Mouse (Mus musculus): ENCODE results near the gene Celf1. TPM values are rescaled to one million over a fixed set of nuclear protein-coding genes. Genes with fewer than 3 reads are reported as not detected.
"Not testable (repeated sequence)": the region's sequence is repeated elsewhere in the genome, so short reads cannot be mapped to it uniquely, and the experiment has no call there.

Celf1 gene
- polyA plus RNA-seq, 1 experiment from 2014 or later = 93.9 TPM

- no peak for ATAC-seq (ENCODE audit: extremely low read depth, insufficient number of reproducible peaks, low FRiP score, low TSS enrichment)
- Histone ChIP-seq H3K4me1 (peaks cover 30% of the 10 kb centered on the region), H3K4me2 (no peak overlapping the region)
These were observed 35.1 kb downstream of the Celf1 start for GRCm38 (mm10) chr2:90975181-90975835.

DNA sequence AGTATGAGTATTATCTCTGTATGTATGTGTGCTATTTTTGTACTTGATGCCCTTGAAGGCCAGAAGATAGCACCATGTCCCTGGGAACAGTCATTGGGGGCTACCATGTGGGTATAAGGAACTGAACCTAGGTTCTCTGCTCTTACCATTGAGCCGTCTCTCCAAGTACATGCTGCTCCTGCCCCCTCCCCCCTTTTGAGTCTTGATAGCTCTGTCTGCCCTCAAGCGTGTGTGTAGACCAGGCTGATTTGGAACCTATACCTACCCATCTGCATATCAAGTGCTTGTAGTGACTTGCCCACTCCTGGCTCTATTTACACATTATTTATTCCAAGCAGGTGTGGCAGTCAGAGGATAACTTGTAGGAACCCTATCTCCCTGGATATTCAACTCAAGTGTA, 36.4 kb downstream of the Celf1 start:
- Histone ChIP-seq H3K4me3 (no peak overlapping the region), H3K36me3 (peaks cover 34% of the 10 kb centered on the region), H3K9ac (no peak overlapping the region), H3K4me2 (no peak overlapping the region), H3K27me3 (replicated peaks) (no peaks in the 10 kb centered on the region), H3K27ac (replicated peaks) (no peak overlapping the region), H3K4me1 (peaks cover 20% of the 10 kb centered on the region), H3K9me3 (no peaks in the 10 kb centered on the region)
- no peak for ATAC-seq (ENCODE audit: extremely low read depth, insufficient number of reproducible peaks, low FRiP score, low TSS enrichment)
- 74% methylated on average over 2 of the region's 2 CpGs for WGBS

More at GRCm38 (mm10) chr2:90975181-90975835, 35.1 kb downstream of the Celf1 start:
- Histone ChIP-seq H3K4me3 (no peak overlapping the region), H3K9me3 (no peaks in the 10 kb centered on the region), H3K9ac (no peak overlapping the region), H3K27me3 (replicated peaks) (no peaks in the 10 kb centered on the region), H3K27ac (replicated peaks) (no peak overlapping the region), H3K36me3 (peaks cover 35% of the 10 kb centered on the region)
- 82% methylated on average over 7 of the region's 7 CpGs for WGBS

- no peak overlapping the region for H3K9ac ChIP-seq
- H3K4me2 ChIP-seq = no peak overlapping the region
- H3K36me3 ChIP-seq = peaks cover 31% of the 10 kb centered on the region
- H3K9me3 ChIP-seq = no peaks in the 10 kb centered on the region
- WGBS = 71% methylated on average over 4 of the region's 4 CpGs
- H3K4me3 ChIP-seq = no peak overlapping the region
- peaks cover 20% of the 10 kb centered on the region for H3K4me1 ChIP-seq
- no peak for ATAC-seq (ENCODE audit: extremely low read depth, insufficient number of reproducible peaks, low FRiP score, low TSS enrichment)
- no peaks in the 10 kb centered on the region for H3K27me3 ChIP-seq (replicated peaks)
- H3K27ac ChIP-seq (replicated peaks) = no peak overlapping the region
These were observed 37.1 kb downstream of the Celf1 start for GRCm38 (mm10) chr2:90977291-90977690.

GRCm38 (mm10) chr2:90986055-90986454, 45.9 kb downstream of the Celf1 start:
- ATAC-seq (ENCODE audit: extremely low read depth, insufficient number of reproducible peaks, low FRiP score, low TSS enrichment) = no peak
- Histone ChIP-seq H3K27me3 (replicated peaks) (no peaks in the 10 kb centered on the region), H3K4me1 (peaks cover 49% of the 10 kb centered on the region), H3K9me3 (no peaks in the 10 kb centered on the region), H3K27ac (replicated peaks) (no peak overlapping the region), H3K4me3 (no peak overlapping the region), H3K9ac (no peak overlapping the region), H3K4me2 (no peak overlapping the region), H3K36me3 (peaks cover 11% of the 10 kb centered on the region)
- 84% methylated on average over 3 of the region's 3 CpGs for WGBS

DNA sequence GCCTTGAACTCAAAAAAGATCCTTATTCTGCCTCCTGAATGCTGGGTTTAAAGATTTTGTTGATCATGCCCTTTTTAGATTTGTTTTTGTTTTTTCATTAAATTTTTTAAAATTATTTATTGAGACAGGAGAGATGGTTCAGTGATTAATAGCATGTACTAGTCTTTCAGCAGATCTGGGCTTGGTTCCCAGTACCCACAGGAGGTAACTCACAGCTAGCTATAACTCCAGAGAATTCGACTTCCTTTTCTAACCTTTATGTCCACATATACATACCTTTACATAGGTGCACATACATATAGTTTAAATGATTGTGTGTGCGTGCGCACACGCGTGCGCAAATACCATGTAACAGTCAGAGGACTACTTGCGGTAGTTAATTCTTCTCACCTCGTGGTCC, 68.4 kb downstream of the Celf1 start:
- no peaks in the 10 kb centered on the region for H3K4me1 ChIP-seq
- 95% methylated on average over 8 of the region's 8 CpGs for WGBS
- ATAC-seq (ENCODE audit: extremely low read depth, insufficient number of reproducible peaks, low FRiP score, low TSS enrichment) = no peak
- no peak overlapping the region for H3K4me3 ChIP-seq
- H3K9ac ChIP-seq = no peak overlapping the region
- peaks cover 95% of the 10 kb centered on the region for H3K36me3 ChIP-seq
- no peak overlapping the region for H3K4me2 ChIP-seq
- no peaks in the 10 kb centered on the region for H3K9me3 ChIP-seq
- H3K27ac ChIP-seq (replicated peaks) = no peak overlapping the region
- no peaks in the 10 kb centered on the region for H3K27me3 ChIP-seq (replicated peaks)

DNA sequence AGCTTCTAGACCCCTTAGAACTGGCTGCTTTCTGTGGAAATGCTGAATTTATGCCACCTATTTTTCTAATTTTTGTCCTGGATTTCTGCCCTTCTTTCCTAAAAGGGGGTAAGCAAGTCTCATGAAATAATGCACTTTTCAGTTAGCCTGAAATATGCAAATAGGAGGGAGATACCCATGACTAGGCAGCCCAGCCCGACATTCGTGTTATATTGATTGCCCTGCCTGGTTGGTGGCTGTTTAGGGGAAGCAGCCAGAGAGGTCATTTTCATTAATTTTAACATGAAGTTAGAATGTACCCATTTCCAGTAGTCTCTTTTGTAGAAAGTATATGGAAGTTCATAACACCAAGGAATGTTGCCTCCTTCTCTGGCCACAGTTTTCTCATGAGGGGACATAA, 73.7 kb downstream of the Celf1 start:
- H3K27me3 ChIP-seq (replicated peaks) = no peaks in the 10 kb centered on the region
- H3K9ac ChIP-seq = no peak overlapping the region
- H3K4me1 ChIP-seq = 0 out of 2 replicates have a peak, but pooled peaks cover 4% of the 10 kb centered on the region
- WGBS = 81% methylated on average over 2 of the region's 2 CpGs
- H3K27ac ChIP-seq (replicated peaks) = no peak overlapping the region
- no peak for ATAC-seq (ENCODE audit: extremely low read depth, insufficient number of reproducible peaks, low FRiP score, low TSS enrichment)
- H3K4me2 ChIP-seq = no peak overlapping the region
- no peaks in the 10 kb centered on the region for H3K9me3 ChIP-seq
- peaks cover 97% of the 10 kb centered on the region for H3K36me3 ChIP-seq
- no peak overlapping the region for H3K4me3 ChIP-seq

- H3K27me3 ChIP-seq (replicated peaks) = no peaks in the 10 kb centered on the region
- H3K4me2 ChIP-seq = no peak overlapping the region
- peaks cover 97% of the 10 kb centered on the region for H3K36me3 ChIP-seq
- H3K4me3 ChIP-seq = no peak overlapping the region
- H3K9me3 ChIP-seq = no peaks in the 10 kb centered on the region
- no peak overlapping the region for H3K9ac ChIP-seq
- ATAC-seq (ENCODE audit: extremely low read depth, insufficient number of reproducible peaks, low FRiP score, low TSS enrichment) = no peak
- H3K27ac ChIP-seq (replicated peaks) = no peak overlapping the region
- H3K4me1 ChIP-seq = 0 out of 2 replicates have a peak, but pooled peaks cover 4% of the 10 kb centered on the region
- 87% methylated on average over 4 of the region's 4 CpGs for WGBS
These were observed 75.2 kb downstream of the Celf1 start for GRCm38 (mm10) chr2:91015386-91015785.

DNA sequence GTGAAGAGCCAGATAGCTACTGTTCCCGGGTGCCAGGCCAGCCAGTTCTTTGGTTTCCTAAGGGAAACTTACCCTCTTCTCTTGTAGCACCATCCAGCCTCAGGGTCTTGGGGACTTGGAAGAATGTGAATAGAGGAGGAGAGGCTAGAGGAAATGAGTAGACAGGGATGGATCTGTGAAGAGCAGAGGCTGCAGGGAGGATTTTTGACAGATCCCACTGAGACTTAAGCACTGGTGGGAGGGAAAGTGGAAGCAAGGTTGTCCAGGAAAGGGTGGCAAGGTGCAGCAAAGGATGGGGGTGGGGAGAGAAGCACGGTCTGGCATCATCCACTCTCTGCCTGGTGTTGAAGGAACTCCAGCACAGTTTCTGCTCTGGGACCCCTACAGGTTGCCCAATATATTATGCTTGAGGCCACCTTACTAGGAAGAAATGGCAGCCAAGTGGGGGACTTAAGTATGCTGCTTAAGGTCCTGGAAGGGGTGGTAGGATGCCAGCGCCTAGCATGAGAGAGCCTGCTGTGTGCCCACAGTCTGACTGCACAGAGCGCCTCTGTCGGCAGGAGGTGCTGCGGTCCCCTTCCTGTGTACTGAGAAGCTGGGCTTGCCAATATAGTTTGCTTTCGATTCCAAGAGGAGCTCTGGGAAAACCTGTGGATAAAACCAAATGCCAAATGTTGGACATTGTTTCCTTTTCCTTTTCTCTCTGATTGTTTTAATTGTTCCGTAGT, 78.0 kb downstream of the Celf1 start:
- Histone ChIP-seq H3K4me1 (peaks cover 8% of the 10 kb centered on the region; the same call in 1 of the 2 replicates), H3K9ac (no peak overlapping the region), H3K36me3 (peaks cover 84% of the 10 kb centered on the region), H3K27ac (replicated peaks) (no peak overlapping the region), H3K4me2 (no peak overlapping the region), H3K4me3 (no peak overlapping the region), H3K27me3 (replicated peaks) (no peaks in the 10 kb centered on the region), H3K9me3 (no peaks in the 10 kb centered on the region)
- no peak for ATAC-seq (ENCODE audit: extremely low read depth, insufficient number of reproducible peaks, low FRiP score, low TSS enrichment)
- 85% methylated on average over 8 of the region's 8 CpGs for WGBS

DNA sequence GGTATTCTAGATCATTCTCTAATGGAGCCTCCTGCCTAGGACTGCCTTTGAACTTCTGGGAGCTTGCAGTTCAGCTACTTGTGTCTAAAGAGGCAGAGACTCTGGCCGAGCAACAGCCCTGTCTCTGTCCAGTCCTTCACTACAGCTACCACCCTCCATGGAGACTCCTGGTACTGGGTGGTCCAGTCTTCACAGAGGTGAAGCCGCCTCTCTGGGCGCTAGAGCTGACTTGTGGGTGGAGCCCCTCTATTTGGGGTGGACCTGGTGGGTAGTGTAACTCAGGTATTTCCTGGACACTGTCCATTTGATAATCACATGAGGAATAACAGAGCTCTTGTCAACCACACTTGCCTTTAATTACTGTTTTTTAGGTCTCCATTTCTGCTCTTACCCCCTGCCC, 79.7 kb downstream of the Celf1 start:
- H3K27ac ChIP-seq (replicated peaks) = no peak overlapping the region
- ATAC-seq (ENCODE audit: extremely low read depth, insufficient number of reproducible peaks, low FRiP score, low TSS enrichment) = no peak
- H3K4me3 ChIP-seq = no peak overlapping the region
- peaks cover 18% of the 10 kb centered on the region for H3K4me1 ChIP-seq
- H3K9ac ChIP-seq = no peak overlapping the region
- H3K9me3 ChIP-seq = no peaks in the 10 kb centered on the region
- no peaks in the 10 kb centered on the region for H3K27me3 ChIP-seq (replicated peaks)
- WGBS = 85% methylated on average over 3 of the region's 3 CpGs
- H3K36me3 ChIP-seq = peaks cover 67% of the 10 kb centered on the region
- no peak overlapping the region for H3K4me2 ChIP-seq

- not testable (repeated sequence) for H3K9ac ChIP-seq; H3K27ac ChIP-seq (replicated peaks); H3K4me2 ChIP-seq; ATAC-seq (ENCODE audit: extremely low read depth, insufficient number of reproducible peaks, low FRiP score, low TSS enrichment); H3K4me3 ChIP-seq; H3K27me3 ChIP-seq (replicated peaks); H3K9me3 ChIP-seq
- Histone ChIP-seq H3K36me3 (peaks cover 45% of the 10 kb centered on the region), H3K4me1 (peaks cover 28% of the 10 kb centered on the region)
- 95% methylated on average over 7 of the region's 7 CpGs for WGBS
These were observed 82.1 kb downstream of the Celf1 start for GRCm38 (mm10) chr2:91022266-91022665.

GRCm38 (mm10) chr2:91023131-91023530, 82.9 kb downstream of the Celf1 start:
- H3K36me3 ChIP-seq = peaks cover 36% of the 10 kb centered on the region
- ATAC-seq (ENCODE audit: extremely low read depth, insufficient number of reproducible peaks, low FRiP score, low TSS enrichment) = no peak
- 50% methylated on average over 2 of the region's 2 CpGs for WGBS
- no peak overlapping the region for H3K9ac ChIP-seq
- H3K4me2 ChIP-seq = no peak overlapping the region
- no peaks in the 10 kb centered on the region for H3K9me3 ChIP-seq
- H3K4me1 ChIP-seq = peaks cover 32% of the 10 kb centered on the region
- H3K27ac ChIP-seq (replicated peaks) = peak overlapping the region; percentile 53
- H3K27me3 ChIP-seq (replicated peaks) = no peaks in the 10 kb centered on the region
- no peak overlapping the region for H3K4me3 ChIP-seq

DNA sequence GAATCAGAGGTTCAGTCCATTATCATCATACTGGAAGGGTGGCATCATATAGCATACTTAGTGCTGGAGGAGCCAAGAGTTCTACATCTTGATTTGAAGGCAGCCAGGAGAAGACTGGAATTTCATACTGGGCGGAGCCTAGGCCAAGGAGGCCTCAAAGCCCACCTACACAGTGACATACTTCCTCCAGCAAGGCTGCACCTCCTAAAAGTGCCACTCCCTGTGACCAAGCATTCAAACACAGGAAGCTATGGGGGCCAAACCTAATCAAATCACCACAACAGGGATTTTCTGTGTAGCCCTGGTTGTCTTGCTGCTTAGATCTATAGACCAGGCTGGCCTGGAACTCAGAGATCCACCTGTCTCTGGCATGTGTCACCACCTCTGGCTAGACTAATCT, 83.8 kb downstream of the Celf1 start:
- ATAC-seq (ENCODE audit: extremely low read depth, insufficient number of reproducible peaks, low FRiP score, low TSS enrichment) = no peak
- Histone ChIP-seq H3K4me3 (no peak overlapping the region), H3K9me3 (no peaks in the 10 kb centered on the region), H3K36me3 (peaks cover 28% of the 10 kb centered on the region), H3K9ac (no peak overlapping the region), H3K4me2 (no peak overlapping the region), H3K27ac (replicated peaks) (peak overlapping the region; percentile 53; the same call in 1 of the 2 replicates), H3K4me1 (peaks cover 29% of the 10 kb centered on the region), H3K27me3 (replicated peaks) (no peaks in the 10 kb centered on the region)
- 92% methylated on average over 1 of the region's 1 CpGs for WGBS
